Mouse (Mus musculus) macrophage (primary cell): ENCODE results near the gene Epb41l4b. TPM values are rescaled to one million over a fixed set of nuclear protein-coding genes. Genes with fewer than 3 reads are reported as not detected.

ENCODE experiments used
- H3K27ac ChIP-seq: fragments of 350-480 bp; formaldehyde crosslinking; 2 replicates; pipeline ENCODE4 v1.9.0; 2021
- H3K36me3 ChIP-seq: fragments of 350-480 bp; formaldehyde crosslinking; 2 replicates; pipeline ENCODE4 v1.9.0; 2021; ENCODE audit errors: inconsistent target
- H3K4me3 ChIP-seq: fragments of 350-480 bp; formaldehyde crosslinking; 2 replicates; pipeline ENCODE4 v1.9.0; 2021; ENCODE audit errors: inconsistent target
- H3K79me2 ChIP-seq: fragments of 350-480 bp; formaldehyde crosslinking; 2 replicates; pipeline ENCODE4 v1.9.0; 2021; ENCODE audit errors: inconsistent target
- WGBS: methylation state at CpG from one replicate; pipeline ENCODE4 v1.1.7; 2026; ENCODE audit warnings: inconsistent platforms; ENCODE audit not compliant: missing documents; 5-methylcytosine and 5-hydroxymethylcytosine counted together
- polyA plus RNA-seq: library from polyadenylated mRNA; stranded (reverse); fragments of 250-400 nt; gene quantifications from 3 replicates; pipeline ENCODE4 v1.2.4, GENCODE M21; 2018; ENCODE audit warnings: inconsistent platforms

Epb41l4b gene
- polyA plus RNA-seq, 1 experiment from 2014 or later: not detected

- 80% methylated on average over 6 of the region's 6 CpGs for WGBS
- no peak overlapping the region for H3K4me3 ChIP-seq
- H3K79me2 ChIP-seq: no peaks in the 10 kb centered on the region
- H3K27ac ChIP-seq: no peak overlapping the region
- no peaks in the 10 kb centered on the region for H3K36me3 ChIP-seq
These were observed 5.2 kb downstream of the Epb41l4b start for GRCm38 (mm10) chr4:57138093-57138440.

GRCm38 (mm10) chr4:57137371-57138092 lies 5.7 kb downstream of the Epb41l4b start:
- no peaks in the 10 kb centered on the region for H3K36me3 ChIP-seq
- WGBS: 58% methylated on average over 8 of the region's 8 CpGs
- no peak overlapping the region for H3K27ac ChIP-seq
- no peak overlapping the region for H3K4me3 ChIP-seq
- no peaks in the 10 kb centered on the region for H3K79me2 ChIP-seq

GRCm38 (mm10) chr4:57135431-57135830 lies 7.8 kb downstream of the Epb41l4b start:
- Histone ChIP-seq H3K27ac (no peak overlapping the region), H3K79me2 (no peaks in the 10 kb centered on the region), H3K36me3 (no peaks in the 10 kb centered on the region), H3K4me3 (no peak overlapping the region)
- WGBS: 79% methylated on average over 1 of the region's 1 CpGs

- no peak overlapping the region for H3K27ac ChIP-seq
- no peak overlapping the region for H3K4me3 ChIP-seq
- H3K79me2 ChIP-seq: no peaks in the 10 kb centered on the region
- 83% methylated on average over 4 of the region's 4 CpGs for WGBS
- H3K36me3 ChIP-seq: no peaks in the 10 kb centered on the region
These were observed 8.7 kb downstream of the Epb41l4b start for GRCm38 (mm10) chr4:57134554-57134953.

DNA sequence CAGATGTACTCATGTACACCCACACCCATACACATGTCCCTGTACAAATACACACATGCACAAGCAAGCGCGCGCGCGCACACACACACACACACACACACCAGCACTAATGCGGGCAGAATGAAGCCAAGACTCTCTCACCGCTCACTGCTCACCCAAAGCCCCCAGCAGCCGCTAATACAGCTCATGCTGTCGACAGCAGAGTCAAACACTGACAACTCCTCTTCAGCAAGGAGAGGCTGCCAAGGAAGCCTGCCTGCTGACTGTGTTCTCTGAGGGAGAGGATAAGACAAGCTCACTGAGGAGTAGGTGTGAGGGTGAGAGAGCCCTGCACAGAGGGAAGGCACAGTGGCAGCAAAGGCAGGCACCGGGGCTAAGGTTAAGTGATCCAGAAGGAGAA lies 11.4 kb downstream of the Epb41l4b start:
- no peaks in the 10 kb centered on the region for H3K79me2 ChIP-seq
- H3K4me3 ChIP-seq: no peak overlapping the region
- WGBS: 88% methylated on average over 10 of the region's 10 CpGs
- H3K36me3 ChIP-seq: no peaks in the 10 kb centered on the region
- no peak overlapping the region for H3K27ac ChIP-seq

DNA sequence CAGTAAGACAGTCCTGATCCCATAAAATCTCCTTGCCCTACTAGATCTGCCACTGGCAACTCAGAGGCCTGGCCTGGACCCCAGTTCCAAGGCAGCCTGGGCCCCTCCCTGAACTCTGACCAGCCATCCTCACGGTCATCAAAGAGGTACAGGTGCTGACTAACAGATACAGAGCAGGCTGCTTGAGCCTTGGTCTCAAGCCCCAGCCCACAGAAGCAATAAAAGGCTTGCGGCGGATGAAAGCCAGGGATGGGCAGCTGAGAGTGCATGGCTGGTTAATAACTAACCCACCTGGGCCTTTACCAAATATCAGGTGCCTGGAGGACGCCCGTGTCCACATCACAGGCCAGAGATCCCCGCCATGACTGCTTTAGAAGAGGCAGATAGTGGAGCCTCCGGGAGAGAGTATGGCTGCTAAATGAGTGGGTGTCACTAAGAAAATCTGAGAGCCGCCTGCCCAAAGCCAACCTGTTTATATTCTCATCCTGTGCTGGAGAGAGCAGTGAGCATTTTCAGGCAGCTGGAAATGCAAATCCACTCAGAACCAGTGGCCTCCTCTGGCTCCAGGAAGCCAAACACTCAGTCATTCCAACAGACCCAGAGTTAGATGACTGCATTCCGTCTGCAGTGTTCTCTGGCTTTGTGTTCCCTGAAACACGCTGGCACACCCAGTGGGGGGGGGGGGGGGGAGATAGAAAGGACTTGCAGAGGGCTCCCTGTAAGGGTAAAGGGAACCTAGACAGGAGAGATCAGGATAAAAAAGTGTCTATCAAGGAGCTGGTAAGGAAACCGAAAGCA lies 13.3 kb downstream of the Epb41l4b start:
- H3K36me3 ChIP-seq: no peaks in the 10 kb centered on the region
- H3K27ac ChIP-seq: no peak overlapping the region
- 94% methylated on average over 10 of the region's 11 CpGs for WGBS
- H3K79me2 ChIP-seq: no peaks in the 10 kb centered on the region
- no peak overlapping the region for H3K4me3 ChIP-seq

- WGBS: 82% methylated on average over 11 of the region's 11 CpGs
- Histone ChIP-seq H3K27ac (no peak overlapping the region), H3K4me3 (no peak overlapping the region), H3K36me3 (no peaks in the 10 kb centered on the region), H3K79me2 (no peaks in the 10 kb centered on the region)
These were observed 20.2 kb downstream of the Epb41l4b start for GRCm38 (mm10) chr4:57123003-57123402.

DNA sequence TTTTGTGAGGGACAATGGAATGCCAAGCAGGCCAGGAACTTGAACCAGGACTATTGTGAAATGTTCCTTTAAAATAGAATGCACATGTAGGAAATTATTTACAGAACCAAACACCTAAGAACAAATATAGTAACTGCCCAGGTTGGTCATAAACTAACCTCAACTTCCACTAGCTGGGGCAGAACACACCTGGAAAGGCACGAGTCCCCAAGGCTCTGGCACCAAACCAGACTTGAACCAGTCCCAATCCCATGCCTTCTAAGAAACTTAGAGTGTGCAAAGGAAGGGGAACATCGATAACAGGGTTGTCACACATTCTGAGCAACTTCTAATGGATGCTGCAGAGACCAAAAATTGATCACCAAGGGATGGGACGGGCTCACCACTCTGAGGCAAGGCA lies 21.1 kb downstream of the Epb41l4b start:
- 74% methylated on average over 3 of the region's 3 CpGs for WGBS
- Histone ChIP-seq H3K4me3 (no peak overlapping the region), H3K79me2 (no peaks in the 10 kb centered on the region), H3K36me3 (no peaks in the 10 kb centered on the region), H3K27ac (no peak overlapping the region)

DNA sequence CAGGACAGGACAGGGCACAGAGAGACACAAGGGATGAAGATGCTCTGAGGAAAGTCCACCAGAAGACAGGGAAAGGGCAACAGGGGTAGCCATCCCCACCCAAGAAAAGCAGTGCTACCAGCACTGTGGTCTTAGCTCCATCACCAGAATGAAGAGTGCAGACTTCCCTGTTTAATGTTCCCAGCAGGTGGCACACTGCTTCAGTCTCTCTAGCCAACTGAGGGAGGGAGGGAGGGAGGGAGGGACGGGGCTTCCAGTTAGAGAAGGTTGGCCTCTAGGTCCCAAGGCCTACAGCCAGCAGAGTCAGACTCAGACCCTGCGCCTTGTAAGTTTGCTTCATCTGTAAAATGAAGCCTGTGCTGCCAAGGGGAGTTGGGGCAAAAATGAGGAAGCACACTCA lies 22.7 kb downstream of the Epb41l4b start:
- H3K79me2 ChIP-seq: no peaks in the 10 kb centered on the region
- H3K27ac ChIP-seq: no peak overlapping the region
- H3K36me3 ChIP-seq: no peaks in the 10 kb centered on the region
- H3K4me3 ChIP-seq: no peak overlapping the region
- WGBS: 33% methylated on average over 1 of the region's 2 CpGs

DNA sequence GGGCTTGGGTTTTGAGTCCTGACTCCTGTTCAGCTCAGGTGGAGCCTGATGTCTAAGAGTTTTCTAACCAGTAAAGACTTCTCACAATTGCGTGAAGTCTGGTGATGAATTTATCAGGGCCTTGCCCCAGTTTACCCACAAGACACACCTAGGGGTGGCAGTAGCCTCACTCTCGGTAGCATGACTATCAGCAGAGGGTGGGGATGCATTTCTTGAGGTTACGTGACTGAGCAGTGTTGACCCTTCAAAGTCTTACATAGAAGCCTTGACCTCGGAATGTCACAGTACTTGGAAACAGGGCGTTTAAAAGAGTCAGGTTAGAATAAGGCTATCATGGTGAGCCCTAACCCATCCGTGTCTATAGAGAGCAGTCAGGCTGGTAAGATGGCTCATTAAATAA lies 23.3 kb downstream of the Epb41l4b start:
- Histone ChIP-seq H3K79me2 (no peaks in the 10 kb centered on the region), H3K27ac (no peak overlapping the region), H3K4me3 (no peak overlapping the region), H3K36me3 (no peaks in the 10 kb centered on the region)
- 93% methylated on average over 6 of the region's 6 CpGs for WGBS

GRCm38 (mm10) chr4:57118883-57119282 lies 24.4 kb downstream of the Epb41l4b start:
- 61% methylated on average over 3 of the region's 3 CpGs for WGBS
- H3K27ac ChIP-seq: no peak overlapping the region
- H3K79me2 ChIP-seq: no peaks in the 10 kb centered on the region
- H3K36me3 ChIP-seq: no peaks in the 10 kb centered on the region
- H3K4me3 ChIP-seq: no peak overlapping the region

- 95% methylated on average over 6 of the region's 6 CpGs for WGBS
- Histone ChIP-seq H3K4me3 (no peak overlapping the region), H3K27ac (no peak overlapping the region), H3K36me3 (no peaks in the 10 kb centered on the region), H3K79me2 (no peaks in the 10 kb centered on the region)
These were observed 27.0 kb downstream of the Epb41l4b start for GRCm38 (mm10) chr4:57116278-57116677.

DNA sequence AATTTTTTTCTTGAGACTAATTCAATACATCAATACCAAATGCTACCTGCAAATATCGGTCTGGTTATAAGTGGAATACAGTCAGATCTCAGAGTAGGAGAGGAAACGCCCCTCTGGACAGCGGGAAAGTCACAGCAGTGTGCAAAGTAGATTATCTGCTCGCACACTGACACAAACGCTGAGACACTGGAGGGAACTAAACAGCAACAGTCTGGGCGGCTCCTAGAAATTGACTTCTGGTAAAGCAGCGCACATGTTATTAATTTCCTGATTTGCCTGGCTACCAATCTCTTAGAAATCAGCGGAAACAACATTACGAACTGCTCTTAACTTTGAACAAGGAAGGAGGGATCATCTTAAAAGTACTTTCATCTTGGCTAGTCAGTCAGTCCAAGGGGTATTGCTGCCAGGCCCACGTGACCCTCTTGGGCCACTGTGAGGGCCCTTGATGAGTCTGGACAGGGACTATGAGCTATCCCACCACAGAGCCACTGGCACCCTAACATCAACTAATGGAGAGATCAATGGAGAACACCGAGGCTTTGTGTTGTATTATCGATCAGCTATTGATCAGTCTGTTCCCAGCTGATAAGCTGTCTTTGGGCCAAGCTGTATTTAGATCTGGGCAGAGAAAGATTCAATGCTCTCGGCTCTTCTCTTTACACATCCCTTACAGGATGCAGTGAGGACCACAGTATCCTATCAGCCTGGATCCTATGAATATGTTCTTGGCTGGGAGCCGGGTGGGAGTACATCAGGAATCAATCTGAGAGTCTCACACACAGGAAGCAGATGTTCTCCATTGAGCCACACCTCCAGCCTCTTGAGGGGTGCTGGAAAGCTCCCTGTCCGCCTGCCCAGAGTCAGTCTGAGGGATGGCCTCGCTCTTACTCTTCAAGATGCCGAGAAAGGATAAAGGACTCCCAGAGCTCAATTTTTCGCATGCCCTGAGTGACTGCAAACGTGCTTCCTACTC lies 28.3 kb downstream of the Epb41l4b start:
- Histone ChIP-seq H3K79me2 (no peaks in the 10 kb centered on the region), H3K4me3 (no peak overlapping the region), H3K27ac (no peak overlapping the region), H3K36me3 (no peaks in the 10 kb centered on the region)
- WGBS: 86% methylated on average over 19 of the region's 19 CpGs

GRCm38 (mm10) chr4:57113472-57114216 lies 29.6 kb downstream of the Epb41l4b start:
- WGBS: 87% methylated on average over 7 of the region's 7 CpGs
- Histone ChIP-seq H3K4me3 (no peak overlapping the region), H3K79me2 (no peaks in the 10 kb centered on the region), H3K27ac (no peak overlapping the region), H3K36me3 (no peaks in the 10 kb centered on the region)
